Mouse (Mus musculus) 3T3-L1 (cell line): ENCODE data around the gene Zzef1.

Experiments used
- DNase-seq: peaks from one replicate; pipeline ENCODE4 v3.0.0-alpha.2; 2015; ENCODE audit warnings: low read depth, low spot score

The Zzef1 gene

DNA sequence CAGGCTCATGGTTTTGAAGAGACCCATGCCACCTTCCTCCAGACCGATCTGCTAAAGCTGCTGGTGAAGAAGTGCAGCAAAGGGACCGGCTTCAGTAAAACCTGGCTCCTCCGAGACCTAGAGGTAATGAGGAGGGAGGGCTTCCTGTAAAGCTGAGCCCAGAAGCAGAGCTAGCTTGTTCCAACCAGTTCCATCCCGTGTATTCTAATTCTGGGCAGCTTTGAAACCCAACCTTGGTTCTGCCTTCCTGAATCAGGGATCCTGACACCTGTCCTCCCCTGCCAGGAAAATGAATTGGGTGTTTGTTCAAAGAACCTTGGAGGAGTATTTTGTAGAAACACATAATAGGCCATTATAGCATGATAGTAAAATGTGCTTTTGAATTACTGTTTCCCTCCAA is 112.4 kb downstream of the Zzef1 start:
- DNase-seq, result no peak

DNA sequence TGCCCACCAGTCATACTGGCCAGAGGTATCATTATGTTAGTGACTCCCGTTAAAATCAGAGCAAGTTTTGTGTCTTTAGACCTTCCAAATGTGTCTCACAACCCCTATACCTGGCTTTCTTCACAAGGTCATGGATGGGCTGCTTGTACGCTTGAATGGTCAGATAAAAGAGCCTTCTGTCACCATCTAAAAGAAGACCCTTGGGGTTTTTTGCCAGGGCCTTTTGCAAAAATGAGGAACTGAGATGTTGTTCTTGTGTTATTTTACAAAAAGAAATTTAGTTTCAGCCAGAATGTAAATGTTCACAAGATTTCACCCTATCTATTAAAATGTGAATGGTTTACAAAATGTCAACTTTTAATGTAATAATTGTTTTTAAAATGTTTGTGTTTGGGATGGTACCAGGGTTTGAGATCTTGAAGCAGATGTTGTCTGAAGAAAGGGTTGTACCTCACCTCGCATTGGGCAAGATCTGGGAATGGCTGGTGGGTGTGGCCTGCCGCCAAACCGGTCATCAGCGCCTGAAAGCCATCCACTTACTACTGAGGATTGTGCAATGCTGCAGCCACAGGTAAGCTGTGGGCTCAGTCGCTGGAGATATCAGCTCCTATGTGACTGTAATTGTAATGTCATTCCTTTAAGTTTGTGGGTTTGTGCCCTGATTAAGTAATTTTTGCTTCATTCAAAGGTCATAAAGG is 121.4 kb downstream of the Zzef1 start:
- DNase-seq, result no peak

DNA sequence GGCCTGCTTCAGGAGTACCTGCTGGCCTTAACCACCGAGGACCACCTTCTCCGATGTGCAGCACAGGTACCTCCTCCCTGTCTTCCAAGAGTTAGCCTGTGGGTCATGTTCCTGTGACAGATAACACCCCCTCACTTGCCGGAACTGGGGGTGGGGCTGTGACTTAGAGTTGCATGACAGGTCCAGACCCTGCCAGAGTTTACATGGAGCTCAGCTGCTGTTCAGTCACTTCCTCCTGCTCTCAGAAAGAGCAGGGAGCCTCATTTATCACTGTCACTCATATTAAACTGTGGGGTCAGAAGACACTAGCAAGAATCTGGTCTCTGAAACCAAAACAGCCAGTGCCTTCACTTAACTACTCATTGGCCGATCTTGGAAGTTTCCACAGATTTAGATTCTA is 127.1 kb downstream of the Zzef1 start:
- no peak for DNase-seq

DNA sequence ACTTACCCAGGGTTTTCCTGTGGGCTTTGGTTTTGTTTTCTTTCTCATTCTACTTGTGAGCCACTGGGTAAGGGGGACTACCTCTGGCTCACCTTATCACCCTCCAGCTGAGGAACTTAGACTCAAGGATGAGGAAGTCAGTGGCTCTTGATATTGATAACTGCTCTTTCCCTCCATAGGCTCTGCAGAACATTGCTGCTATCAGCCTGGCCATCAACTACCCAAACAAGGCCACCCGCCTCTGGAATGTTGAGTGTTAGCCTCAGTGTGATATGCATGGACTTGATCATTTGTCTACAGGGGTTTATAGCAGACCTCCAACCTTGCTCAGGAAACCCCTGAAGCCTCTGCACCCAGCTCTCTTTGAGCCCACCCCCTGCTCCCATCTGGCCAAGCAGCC is 128.4 kb downstream of the Zzef1 start:
- no peak for DNase-seq

DNA sequence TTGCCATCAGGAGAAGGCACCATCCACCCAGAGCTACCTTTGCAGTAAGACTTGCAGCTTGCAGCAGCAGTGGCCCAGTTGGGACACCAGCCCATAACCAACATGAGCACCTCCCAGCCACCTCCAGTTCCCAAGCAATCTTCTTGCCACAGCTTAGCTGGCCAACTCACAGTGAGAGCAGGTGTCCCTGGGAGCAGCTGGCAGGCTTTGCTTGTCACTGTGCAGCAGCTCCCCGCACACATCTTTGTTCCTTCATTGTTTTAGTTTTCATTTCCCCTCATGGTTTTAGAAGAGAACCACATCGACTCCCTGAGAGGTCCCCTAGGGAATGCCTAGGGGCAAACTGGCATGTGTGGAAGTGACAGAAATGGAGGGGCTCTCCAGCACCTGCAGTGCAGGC is 129.0 kb downstream of the Zzef1 start:
- DNase-seq, result no peak

DNA sequence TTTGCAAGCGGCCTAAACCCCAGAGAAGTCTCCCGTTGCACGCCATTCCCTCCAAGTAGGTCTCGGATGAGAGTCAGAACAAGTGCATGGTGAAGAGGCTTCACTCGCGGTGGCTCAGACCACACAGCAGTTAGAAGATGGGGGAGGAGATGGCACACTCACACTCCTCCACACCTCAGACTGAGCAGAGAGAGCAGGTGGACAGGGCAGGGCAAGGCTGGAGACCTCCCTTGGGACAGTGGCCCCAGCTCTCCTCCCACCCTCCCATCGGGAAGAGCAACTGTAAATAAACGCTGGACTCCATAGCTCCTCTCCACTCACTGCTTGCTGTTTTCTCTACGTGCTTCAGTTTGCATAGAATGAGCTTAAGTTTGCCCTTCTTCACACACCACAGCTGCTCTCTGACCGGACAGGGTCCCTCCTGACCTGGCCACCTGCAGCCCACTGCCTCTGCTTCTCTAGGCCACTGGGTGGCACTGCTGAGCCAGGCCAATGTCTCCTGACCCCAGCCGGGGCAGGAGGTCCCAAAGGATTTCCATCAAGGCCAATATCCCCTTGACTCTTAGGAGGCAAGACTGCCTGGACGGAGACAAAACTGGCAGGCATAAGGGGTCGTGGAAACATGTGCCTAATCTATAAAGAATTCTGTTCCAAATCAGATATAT is 130.3 kb downstream of the Zzef1 start:
- DNase-seq, result peak; percentile 62

DNA sequence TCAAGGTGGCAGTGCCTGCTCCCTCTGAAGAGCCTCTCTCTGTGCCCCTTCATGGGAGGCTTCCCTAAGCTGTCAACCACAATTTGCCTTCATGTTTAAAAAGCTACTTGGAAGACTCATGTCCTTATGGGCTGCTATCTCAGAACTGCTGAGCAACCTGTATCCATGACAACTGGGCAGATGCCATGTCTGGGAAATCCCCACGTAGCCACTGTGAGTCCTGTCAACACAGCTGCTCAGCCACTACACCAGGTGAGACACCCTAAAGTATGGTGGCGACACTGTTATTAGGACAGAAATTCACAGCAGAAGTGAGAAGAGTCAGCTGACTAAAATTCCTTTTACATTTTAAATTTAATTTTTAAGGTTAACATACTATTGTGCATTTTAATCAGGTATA is 132.5 kb downstream of the Zzef1 start:
- peak; percentile 31 for DNase-seq

DNA sequence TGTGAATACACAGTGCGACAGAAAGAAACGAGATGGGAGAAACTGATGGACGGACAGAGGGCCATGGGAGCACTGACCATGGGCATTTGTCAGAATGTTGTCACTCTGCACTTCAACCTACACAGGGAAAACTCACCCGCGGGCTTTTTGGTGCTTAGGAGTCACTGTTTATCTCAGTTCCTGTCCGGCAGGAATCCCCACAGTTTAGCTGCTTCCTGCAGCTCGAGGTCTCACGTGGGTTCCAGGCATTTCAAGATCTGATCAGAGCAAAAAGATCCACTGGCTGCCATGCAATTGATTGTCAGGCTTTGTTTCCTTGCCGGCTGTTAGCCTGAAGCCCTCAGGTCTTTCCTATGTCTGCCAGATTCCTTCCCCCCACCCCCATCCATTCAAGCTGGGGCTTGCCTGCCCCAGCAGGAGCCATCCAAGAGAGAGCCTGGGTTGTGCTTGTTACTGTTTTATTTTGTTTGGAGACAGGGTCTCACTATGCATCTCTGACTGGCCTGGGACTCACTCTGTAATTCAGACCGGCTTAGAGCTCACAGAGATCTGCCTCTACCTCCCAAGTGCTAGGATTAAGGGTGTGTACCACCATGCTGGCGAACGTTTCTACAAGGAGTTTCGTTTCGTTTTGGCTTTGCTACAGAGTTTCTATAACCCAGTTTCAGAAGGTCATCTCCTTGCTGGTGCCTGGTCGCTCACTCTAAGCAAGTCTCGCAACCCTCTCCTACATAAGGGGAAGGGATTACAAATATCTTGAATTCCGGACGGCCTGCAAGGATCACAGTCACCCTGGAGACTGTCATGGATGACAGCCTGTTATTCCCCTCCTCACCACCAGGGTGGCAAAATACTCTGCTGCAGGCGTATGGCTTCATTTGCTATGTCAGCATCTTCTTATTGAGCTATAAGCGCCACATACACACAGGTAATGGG is 144.4 kb downstream of the Zzef1 start:
- DNase-seq, result peak; percentile 27

DNA sequence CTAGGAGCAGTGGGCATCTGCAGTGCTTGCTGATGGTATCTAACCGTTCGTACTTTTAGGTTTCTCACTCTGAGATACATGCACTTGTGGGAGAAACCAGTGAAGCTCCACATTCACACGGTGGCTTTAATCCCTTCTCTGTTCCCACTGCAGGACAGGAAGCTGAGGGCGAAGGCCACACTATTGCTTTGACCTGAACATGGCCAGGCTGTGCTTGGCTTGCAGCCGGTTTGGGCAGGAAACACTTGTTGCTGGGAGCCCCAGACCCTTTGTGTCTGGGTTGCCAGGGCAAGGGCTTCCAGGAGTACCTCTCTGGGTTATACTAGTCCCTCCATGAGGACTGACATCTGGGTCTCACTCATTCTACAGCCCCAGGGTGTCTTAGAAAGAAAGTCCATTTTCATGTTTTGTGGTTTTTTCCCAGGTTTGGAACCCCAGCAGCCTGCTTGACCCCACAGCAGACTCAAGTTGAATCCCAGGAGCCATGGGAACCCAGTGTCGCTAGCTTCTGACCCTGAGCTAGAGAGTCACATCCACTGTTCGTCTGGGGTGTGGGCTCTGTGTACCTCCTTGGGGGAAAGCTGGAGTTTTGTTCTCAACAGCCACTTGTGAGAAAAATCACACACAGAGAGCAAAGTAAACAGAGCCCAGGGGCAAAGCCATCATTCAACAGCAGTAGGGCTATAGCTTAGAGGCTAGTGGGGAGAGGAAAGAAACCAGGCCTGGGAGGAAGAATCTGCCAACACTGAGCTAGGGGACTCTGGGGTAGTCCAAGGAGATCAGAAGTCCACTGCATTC is 149.2 kb downstream of the Zzef1 start:
- no peak for DNase-seq

DNA sequence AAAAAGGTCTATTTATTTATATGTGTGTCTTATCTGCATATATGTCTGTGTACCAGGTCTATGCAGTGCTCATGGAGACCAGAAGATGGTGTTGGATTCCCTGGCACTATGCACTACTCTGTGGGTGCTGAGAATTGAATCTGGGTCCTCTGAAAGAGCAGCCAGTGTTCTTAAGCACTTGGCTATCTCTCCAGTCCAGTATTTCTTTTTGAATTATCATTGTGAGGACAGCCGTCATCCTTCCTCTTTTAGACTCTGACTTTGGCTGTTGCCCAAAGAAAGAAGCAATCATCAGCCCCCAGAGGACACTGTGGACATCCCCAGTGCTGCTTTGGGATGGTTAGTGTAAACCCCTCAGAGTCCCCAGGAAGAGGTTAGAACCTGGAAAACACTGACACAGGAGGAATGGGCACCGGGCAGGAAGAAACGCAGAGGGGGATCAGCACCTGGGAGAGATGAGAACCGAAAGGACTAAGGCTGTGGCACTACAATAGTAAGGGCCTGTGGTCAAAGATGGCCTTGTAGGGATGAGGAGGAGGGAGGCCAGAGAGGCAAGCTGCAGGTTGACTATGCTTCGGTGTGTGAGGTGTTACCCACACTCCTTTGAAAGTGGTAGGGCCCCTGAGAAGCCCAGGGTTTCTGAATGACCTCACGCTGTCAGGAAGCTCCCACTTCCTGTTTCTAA is 150.0 kb downstream of the Zzef1 start:
- DNase-seq, result no peak

DNA sequence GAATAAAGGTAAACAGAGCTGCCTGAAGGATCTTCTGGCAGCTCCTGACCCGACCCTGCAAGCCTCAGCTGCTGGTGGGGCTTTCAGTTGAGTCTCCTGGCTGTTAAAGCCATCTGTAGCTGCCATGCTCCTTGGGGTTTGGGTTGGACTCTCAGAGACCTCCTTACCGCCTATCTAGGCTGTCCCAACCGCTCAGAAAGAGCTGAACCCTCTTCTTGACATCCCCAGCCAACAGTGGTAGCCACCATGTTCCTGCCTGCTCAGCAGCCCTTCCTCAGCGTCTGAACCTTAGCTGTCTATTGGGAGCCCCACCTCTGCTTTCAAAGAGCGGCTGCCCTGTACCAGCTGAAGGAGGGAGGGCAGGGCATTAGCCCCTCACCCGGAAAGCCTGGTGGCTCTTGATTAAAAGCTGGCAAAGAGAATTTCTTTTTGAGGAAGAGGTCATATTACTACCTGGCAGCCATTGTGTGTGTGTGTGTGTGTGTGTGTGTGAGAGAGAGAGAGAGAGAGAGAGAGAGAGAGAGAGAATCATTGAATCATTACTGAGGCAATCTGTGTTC is 150.6 kb downstream of the Zzef1 start:
- no peak for DNase-seq

DNA sequence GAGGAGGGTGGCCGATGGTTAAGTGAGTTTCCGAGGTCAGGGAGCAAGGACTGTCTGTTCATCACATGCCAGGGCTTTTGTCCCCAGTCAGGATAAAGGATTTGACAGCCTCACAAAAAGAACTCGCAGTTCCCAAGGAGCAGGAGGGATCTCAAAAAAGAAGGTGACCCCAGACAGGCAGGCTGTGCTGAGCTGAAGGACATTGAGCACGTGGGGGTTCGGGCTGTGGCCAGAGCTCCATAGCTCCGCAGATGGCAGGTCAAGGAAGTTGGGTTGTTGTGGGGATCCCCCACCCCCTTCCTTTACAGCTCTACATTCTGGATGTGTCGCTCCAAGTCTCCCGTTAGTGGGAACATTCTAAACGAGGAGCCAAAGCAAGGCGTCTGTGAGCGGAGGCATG is 151.8 kb downstream of the Zzef1 start:
- DNase-seq, result no peak

DNA sequence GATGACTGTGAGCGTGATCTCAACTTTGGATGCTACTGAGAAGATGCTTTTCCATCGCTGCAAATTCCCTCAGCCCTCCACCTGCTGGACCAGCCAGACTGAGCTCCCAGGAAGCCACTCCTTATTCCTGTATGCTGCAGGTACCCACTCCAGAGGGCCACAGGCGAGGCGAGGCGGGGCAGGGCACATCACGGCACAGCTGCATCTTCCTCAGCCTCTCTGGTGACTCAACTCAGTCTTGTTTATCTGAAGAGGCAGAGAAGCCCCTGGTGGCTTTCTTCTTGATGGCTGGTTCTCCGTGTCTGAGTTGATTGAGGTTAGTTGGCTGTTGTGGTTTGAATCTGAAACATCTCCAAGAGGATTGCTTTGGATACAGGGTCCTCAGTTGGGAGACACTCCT is 152.2 kb downstream of the Zzef1 start:
- DNase-seq, result no peak

DNA sequence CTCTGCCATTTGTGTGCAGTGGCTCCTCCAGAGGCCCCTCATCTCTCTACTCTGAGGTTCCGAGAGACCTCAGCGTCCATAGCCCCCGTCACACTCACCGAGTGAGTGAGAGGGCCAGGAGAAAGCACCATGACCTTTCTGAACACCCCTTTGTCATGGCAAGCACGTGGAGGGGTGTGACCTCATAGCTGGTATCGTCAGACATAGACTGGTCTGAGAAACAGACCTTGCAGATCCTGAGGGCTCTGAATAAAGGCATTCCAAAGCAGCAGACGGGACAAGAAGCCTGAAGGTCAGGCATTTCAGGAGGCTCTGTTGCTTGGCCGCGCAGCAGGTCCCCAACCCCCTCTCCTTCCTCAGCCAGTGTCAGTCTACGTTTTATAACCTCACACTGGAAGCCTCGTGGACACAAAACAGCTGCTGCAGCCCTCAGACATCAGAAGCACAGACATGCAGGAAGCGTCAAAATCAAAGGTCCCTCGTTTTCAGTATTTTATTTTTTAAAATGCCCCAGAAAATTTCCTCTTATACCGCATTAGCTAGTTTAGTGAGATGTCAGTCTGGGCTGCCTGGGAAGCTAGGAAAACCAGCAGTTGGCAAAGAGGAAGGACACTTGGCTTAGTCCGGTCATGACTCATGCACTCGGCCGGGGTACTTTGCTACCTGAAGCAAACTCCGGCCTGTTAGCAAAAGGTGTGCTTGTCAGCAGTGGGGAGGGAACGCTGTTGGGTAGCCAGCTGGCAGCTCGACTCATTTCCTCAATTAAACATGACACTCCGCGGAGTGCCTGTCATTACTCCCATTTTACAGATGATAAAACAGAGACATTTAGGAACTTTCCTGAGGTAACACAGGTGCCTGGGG is 155.3 kb downstream of the Zzef1 start:
- peak; percentile 6 for DNase-seq

DNA sequence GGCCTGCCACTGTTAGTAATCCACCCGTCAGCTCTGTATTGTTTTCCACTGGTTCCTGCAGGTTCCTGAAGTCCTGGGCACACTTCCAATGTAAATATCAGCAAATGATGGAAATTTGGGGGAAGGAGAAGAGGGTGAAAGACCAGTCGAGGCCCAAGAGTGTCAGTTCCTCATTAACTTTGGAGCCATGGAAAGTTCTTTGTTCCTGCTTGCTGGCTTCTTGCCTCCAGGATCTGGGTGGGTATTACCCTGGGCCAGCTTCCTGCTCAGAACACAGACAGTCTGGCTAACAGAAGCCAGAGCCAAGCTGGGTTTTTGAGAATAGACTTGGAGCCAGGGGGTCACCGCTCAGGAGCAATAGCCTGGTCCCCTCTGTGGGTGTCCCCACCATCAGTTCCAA is 156.2 kb downstream of the Zzef1 start:
- DNase-seq, result peak; percentile 37

DNA sequence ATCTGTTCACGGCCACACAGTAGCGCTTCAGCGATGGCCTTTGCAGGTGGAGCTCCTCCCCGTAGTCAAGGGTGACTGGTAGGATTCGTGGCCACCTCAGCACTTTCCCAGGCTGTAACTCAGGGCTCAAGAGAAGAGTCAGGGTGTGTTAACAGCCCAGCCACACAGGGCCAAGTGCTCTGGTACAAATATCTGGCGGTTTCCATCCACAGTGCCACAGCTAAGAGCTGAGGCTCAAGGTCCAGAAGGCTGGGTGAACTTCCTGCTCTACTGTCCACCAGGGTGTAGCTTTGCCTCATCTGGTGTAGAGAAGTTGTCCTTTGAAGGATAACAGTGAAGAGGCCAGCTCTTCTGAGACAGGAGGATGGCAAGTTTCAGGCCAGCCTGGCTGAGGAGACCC is 156.7 kb downstream of the Zzef1 start:
- DNase-seq, result no peak

DNA sequence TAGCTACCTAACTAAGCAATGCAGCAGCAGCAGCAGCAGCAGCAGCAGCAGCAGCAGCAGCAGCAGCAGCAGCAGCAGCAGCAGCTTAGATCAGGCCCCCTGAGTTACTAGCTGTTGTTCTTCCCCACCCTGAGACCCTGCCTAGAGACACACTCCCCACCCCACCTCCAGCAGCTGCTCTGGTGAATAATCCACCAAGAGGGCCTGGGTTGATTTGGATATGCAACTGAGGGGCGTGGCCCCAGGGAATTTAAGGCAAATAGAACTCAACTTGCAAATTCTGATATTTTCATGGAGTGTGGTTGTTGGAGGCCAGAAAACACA is 157.1 kb downstream of the Zzef1 start:
- DNase-seq, result no peak

DNA sequence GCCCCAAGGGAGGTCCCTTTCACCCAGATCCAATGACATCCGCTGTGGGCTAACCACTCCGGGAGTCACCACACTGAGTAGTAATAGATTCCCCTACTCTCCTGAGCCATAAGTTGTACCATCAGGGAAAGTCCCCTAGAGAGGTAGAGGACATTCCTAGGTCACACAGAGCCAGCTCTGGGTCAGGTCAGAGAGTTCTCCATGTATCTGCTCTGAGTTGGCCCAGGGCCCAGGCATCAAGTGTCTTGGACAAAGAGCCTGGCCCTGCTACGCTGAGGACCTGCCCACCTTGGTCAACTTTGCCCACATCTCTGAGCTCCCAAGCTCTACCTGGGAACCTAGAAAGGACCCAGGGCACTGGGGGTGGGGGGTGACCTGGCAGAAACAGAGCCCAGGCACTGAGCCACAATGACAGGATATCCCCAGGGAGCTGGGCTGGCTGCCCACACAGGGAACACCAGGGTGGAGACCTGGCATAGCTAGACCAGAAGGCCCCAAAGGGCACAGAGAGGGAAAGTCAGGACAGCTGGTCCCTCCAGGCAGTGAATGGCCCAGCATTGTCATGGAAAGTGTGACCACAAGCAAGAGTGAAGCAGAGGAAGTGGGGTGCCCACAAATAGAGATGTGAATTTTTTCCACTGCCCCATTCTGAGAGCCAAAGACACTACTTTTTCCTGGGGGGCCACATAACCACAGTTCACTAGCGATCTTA is 157.6 kb downstream of the Zzef1 start:
- peak; percentile 29 for DNase-seq

DNA sequence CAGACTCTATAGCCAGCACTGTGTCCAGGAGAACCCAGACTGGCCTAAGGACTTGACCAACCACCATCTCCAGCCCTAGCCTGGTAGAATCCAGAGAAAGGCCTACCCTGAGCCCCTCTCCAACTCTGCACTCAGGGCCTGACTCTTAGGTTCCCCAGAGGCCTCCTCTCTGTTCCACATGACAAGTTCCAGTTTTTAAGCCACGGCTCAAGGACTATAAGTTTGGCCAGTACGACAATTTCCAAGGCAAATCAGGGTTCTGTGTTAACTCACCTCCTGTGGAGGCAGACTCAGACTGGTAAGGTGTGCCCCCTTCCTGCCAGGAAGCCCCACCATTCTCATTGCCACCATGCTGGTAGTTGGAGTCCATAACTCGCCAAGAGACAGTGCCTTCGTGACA is 158.2 kb downstream of the Zzef1 start:
- no peak for DNase-seq
